Mouse (Mus musculus) kidney, embryonic 14.5 days (tissue): ENCODE measurements around the gene Zfp184. TPM values are rescaled to one million over a fixed set of nuclear protein-coding genes. Genes with fewer than 3 reads are reported as not detected.

ENCODE experiments used
- ATAC-seq: fragments of 200-750 bp; cut with Nextera tagmentation; 2 replicates; pipeline ENCODE4 v1.8.0; 2017; ENCODE audit warnings: moderate number of reproducible peaks, mild to moderate bottlenecking, moderate TSS enrichment, moderate library complexity; ENCODE audit not compliant: low FRiP score, low TSS enrichment
- H3K27ac ChIP-seq: fragments of 300-500 bp; sonication (generic); 2 replicates; pipeline ENCODE4 v1.5.1; 2014; ENCODE audit warnings: low read depth, mild to moderate bottlenecking, low read length, moderate library complexity, mixed read lengths
- H3K27me3 ChIP-seq: fragments of 300-500 bp; sonication (generic); 2 replicates; pipeline ENCODE4 v1.6.1; 2014; ENCODE audit warnings: mild to moderate bottlenecking, low read length; ENCODE audit not compliant: control insufficient read depth, insufficient read depth
- H3K36me3 ChIP-seq: fragments of 300-500 bp; sonication (generic); 2 replicates; pipeline ENCODE4 v1.6.1; 2014; ENCODE audit warnings: low read length, mixed read lengths; ENCODE audit not compliant: control insufficient read depth, insufficient read depth
- H3K4me1 ChIP-seq: fragments of 300-500 bp; sonication (generic); 2 replicates; pipeline ENCODE4 v1.6.1; 2014; ENCODE audit warnings: low read length, mixed read lengths; ENCODE audit not compliant: control insufficient read depth, insufficient read depth
- H3K4me2 ChIP-seq: fragments of 300-500 bp; sonication (generic); replicated peaks from 2 replicates; pipeline ENCODE4 v1.6.1; 2014; ENCODE audit warnings: low read depth, mild to moderate bottlenecking, low read length
- H3K4me3 ChIP-seq: fragments of 300-500 bp; sonication (generic); 2 replicates; pipeline ENCODE4 v1.5.1; 2014; ENCODE audit warnings: mild to moderate bottlenecking, low read length
- H3K9ac ChIP-seq: fragments of 300-500 bp; sonication (generic); 2 replicates; pipeline ENCODE4 v1.6.1; 2014; ENCODE audit warnings: low read depth, mild to moderate bottlenecking, low read length, moderate library complexity
- H3K9me3 ChIP-seq: fragments of 300-500 bp; sonication (generic); 2 replicates; pipeline ENCODE4 v1.6.1; 2016; ENCODE audit warnings: low read length; ENCODE audit not compliant: control insufficient read depth
- WGBS: fragments of 180-500 bp; shearing (Covaris S2); extraction: QIAGEN DNeasy Blood & Tissue Kit; methylation state at CpG from one replicate; pipeline ENCODE4 v1.1.7; 2014; 5-methylcytosine and 5-hydroxymethylcytosine counted together
- microRNA counts: library from miRNA; unstranded; fragments of <30 nt; microRNA quantifications from one replicate; lab custom pipeline; 2017
- microRNA-seq: library from miRNA; unstranded; fragments of <30 nt; microRNA quantifications from one replicate; pipeline ENCODE4, GENCODE M21; 2016
- polyA plus RNA-seq: library from polyadenylated mRNA; unstranded; fragments of >200 nt; fragmentation: Nextera tagmentation; extraction: Ambion mirVana; gene quantifications from 2 replicates; pipeline ENCODE4 v1.2.1, GENCODE M21; 2014

Gene Zfp184
- polyA plus RNA-seq, 1 experiment from 2014 or later = 17.9 TPM

DNA sequence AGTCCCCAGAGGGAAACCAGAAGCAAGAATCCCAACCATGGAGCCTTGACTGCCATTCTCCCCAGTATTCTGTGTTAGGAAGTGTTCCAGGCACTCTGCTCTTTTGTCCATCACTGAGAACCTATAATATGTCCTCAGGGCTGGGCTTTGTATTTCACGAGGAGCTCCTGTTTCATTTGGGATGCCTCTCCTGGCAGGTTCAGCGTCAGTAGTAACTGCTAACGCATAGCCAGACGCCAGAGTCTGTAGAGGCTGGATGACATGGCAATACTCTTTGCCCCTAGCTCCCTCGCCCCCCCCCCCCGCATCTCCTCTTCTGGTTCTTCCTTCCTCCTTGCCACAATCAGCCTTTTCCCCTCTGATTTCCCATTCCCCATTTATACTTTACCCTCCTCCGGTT, 64.7 kb downstream of the Zfp184 start, which contains the start of gene Prss16:
Gene Prss16 (minus strand): TSS at position 101 of the 400 bp plus-strand sequence.
- H3K4me3 ChIP-seq = no peak within 1 kb of the TSS
- H3K27me3 ChIP-seq = peaks cover 84% of the 10 kb centered on the region
- peaks cover 8% of the 10 kb centered on the region for H3K4me1 ChIP-seq
- H3K4me2 ChIP-seq = no peak within 1 kb of the TSS
- no peak for ATAC-seq
- H3K9ac ChIP-seq = no peak within 1 kb of the TSS
- 28% methylated on average over 6 of the region's 7 CpGs for WGBS
- no peak within 1 kb of the TSS for H3K27ac ChIP-seq
- no peaks in the 10 kb centered on the region for H3K36me3 ChIP-seq
- no peaks in the 10 kb centered on the region for H3K9me3 ChIP-seq

MicroRNAs encoded within 50 kb of the gene (microRNA counts, 519-probe panel; counts per million panel counts)
- microRNA mmu-miR-1983 (lab: Ali Mortazavi, UCI) = 7,560 counts per million, percentile 81 among the panel's probes with 10 or more counts

Small RNA genes within 50 kb of the gene (microRNA-seq; reads per million reads assigned to microRNA genes)
- gene Gm44456 (1.3 reads per million), gene Mir1983 (2,774 reads per million, percentile 87 among the genes with 10 or more reads in this experiment)

Other genes with a start within 250 kb of the Zfp184 start
- not detected in 2 replicates for gene Olfr1359, start 247.0 kb upstream of the Zfp184 start, polyA plus RNA-seq
- gene Hist1h2bl, start 229.0 kb upstream of the Zfp184 start, polyA plus RNA-seq = 3.3 and 5.5 TPM in 2 replicates
- 28.1 and 88.2 TPM in 2 replicates for gene Hist1h2ai, start 228.7 kb upstream of the Zfp184 start, polyA plus RNA-seq
- gene Hist1h3h, start 227.4 kb upstream of the Zfp184 start, polyA plus RNA-seq = 11.7 and 35.9 TPM in 2 replicates
- gene Hist1h2bm, start 223.1 kb upstream of the Zfp184 start, polyA plus RNA-seq = 6.8 and 12.6 TPM in 2 replicates
- gene Hist1h4j, start 210.0 kb upstream of the Zfp184 start, polyA plus RNA-seq = 2.4 and 2.6 TPM in 2 replicates
- 2.9 and 7.8 TPM in 2 replicates for gene Hist1h4k, start 194.6 kb upstream of the Zfp184 start, polyA plus RNA-seq
- gene Hist1h2ak, start 191.3 kb upstream of the Zfp184 start, polyA plus RNA-seq = 18.5 and 21.7 TPM in 2 replicates
- 2.0 and 11.0 TPM in 2 replicates for gene Hist1h2bn, start 191.0 kb upstream of the Zfp184 start, polyA plus RNA-seq
- gene Hist1h1b, start 164.5 kb upstream of the Zfp184 start, polyA plus RNA-seq = 18.8 and 27.0 TPM in 2 replicates
- 212 and 289 TPM in 2 replicates for gene Hist1h3i, start 161.7 kb upstream of the Zfp184 start, polyA plus RNA-seq
- gene Hist1h2an, start 157.9 kb upstream of the Zfp184 start, polyA plus RNA-seq = 11.0 and 12.2 TPM in 2 replicates
- 1.9 and 4.3 TPM in 2 replicates for gene Hist1h2bp, start 157.6 kb upstream of the Zfp184 start, polyA plus RNA-seq
- gene Hist1h2bq, start 134.9 kb upstream of the Zfp184 start, polyA plus RNA-seq = 25.4 and 40.2 TPM in 2 replicates
- 2.5 TPM in 1 of 2 replicates, not detected in the other for gene Hist1h2ao, start 134.6 kb upstream of the Zfp184 start, polyA plus RNA-seq
- not detected in 2 replicates for gene Hist1h4m, start 133.3 kb upstream of the Zfp184 start, polyA plus RNA-seq
- 23.1 and 41.1 TPM in 2 replicates for gene Hist1h4n, start 112.9 kb upstream of the Zfp184 start, polyA plus RNA-seq
- 4,540 and 6,439 TPM in 2 replicates for gene Hist1h2ap, start 111.6 kb upstream of the Zfp184 start, polyA plus RNA-seq
- gene Hist1h2br, start 111.4 kb upstream of the Zfp184 start, polyA plus RNA-seq = 27.1 and 42.5 TPM in 2 replicates
- 0.36 TPM in 1 of 2 replicates, not detected in the other for gene Pom121l2, start 36.1 kb downstream of the Zfp184 start, polyA plus RNA-seq
- gene Prss16, start 64.6 kb downstream of the Zfp184 start, polyA plus RNA-seq = not detected in 2 replicates
- gene Hist1h2ah, start 90.5 kb downstream of the Zfp184 start, polyA plus RNA-seq = 8.6 and 14.9 TPM in 2 replicates
- gene Hist1h2bk, start 90.8 kb downstream of the Zfp184 start, polyA plus RNA-seq = 14.1 and 26.0 TPM in 2 replicates
- gene Hist1h4i, start 96.3 kb downstream of the Zfp184 start, polyA plus RNA-seq = 33.2 and 38.0 TPM in 2 replicates
- gene Hist1h2ag, start 97.8 kb downstream of the Zfp184 start, polyA plus RNA-seq = 81.2 and 125 TPM in 2 replicates
- gene Hist1h2bj, start 98.1 kb downstream of the Zfp184 start, polyA plus RNA-seq = 18.7 and 33.9 TPM in 2 replicates
- not detected in 2 replicates for gene Vmn1r188, start 139.3 kb downstream of the Zfp184 start, polyA plus RNA-seq
- not detected in 2 replicates for gene Vmn1r189, start 160.7 kb downstream of the Zfp184 start, polyA plus RNA-seq
- gene Vmn1r191, start 238.9 kb downstream of the Zfp184 start, polyA plus RNA-seq = not detected in 2 replicates
- not detected in 2 replicates for gene Vmn1r192, start 246.0 kb downstream of the Zfp184 start, polyA plus RNA-seq